Mouse (Mus musculus) macrophage (primary cell): ENCODE measurements around the gene Rem1. TPM values are rescaled to one million over a fixed set of nuclear protein-coding genes. Genes with fewer than 3 reads are reported as not detected.

Experiments
- H3K27ac ChIP-seq: fragments of 350-480 bp; formaldehyde crosslinking; 2 replicates; pipeline ENCODE4 v1.9.0; 2021
- H3K36me3 ChIP-seq: fragments of 350-480 bp; formaldehyde crosslinking; 2 replicates; pipeline ENCODE4 v1.9.0; 2021; ENCODE audit errors: inconsistent target
- H3K4me3 ChIP-seq: fragments of 350-480 bp; formaldehyde crosslinking; 2 replicates; pipeline ENCODE4 v1.9.0; 2021; ENCODE audit errors: inconsistent target
- H3K79me2 ChIP-seq: fragments of 350-480 bp; formaldehyde crosslinking; 2 replicates; pipeline ENCODE4 v1.9.0; 2021; ENCODE audit errors: inconsistent target
- WGBS: methylation state at CpG from one replicate; pipeline ENCODE4 v1.1.7; 2026; ENCODE audit warnings: inconsistent platforms; ENCODE audit not compliant: missing documents; 5-methylcytosine and 5-hydroxymethylcytosine counted together
- polyA plus RNA-seq: library from polyadenylated mRNA; stranded (reverse); fragments of 250-400 nt; gene quantifications from 3 replicates; pipeline ENCODE4 v1.2.4, GENCODE M21; 2018; ENCODE audit warnings: inconsistent platforms

The Rem1 gene
- polyA plus RNA-seq, 1 experiment from 2014 or later = not detected

- Histone ChIP-seq H3K36me3 (peaks cover 22% of the 10 kb centered on the region; the same call in 1 of the 2 replicates), H3K4me3 (no peak overlapping the region), H3K27ac (no peak overlapping the region), H3K79me2 (peaks cover 98% of the 10 kb centered on the region)
- WGBS = 77% methylated on average over 13 of the region's 13 CpGs
These were observed 48.6 kb downstream of the Rem1 start for GRCm38 (mm10) chr2:152675252-152675791.

- Histone ChIP-seq H3K36me3 (peaks cover 40% of the 10 kb centered on the region; the same call in 1 of the 2 replicates), H3K79me2 (peaks cover 71% of the 10 kb centered on the region), H3K4me3 (no peak overlapping the region), H3K27ac (no peak overlapping the region)
- 58% methylated on average over 3 of the region's 3 CpGs for WGBS
These were observed 51.6 kb downstream of the Rem1 start for GRCm38 (mm10) chr2:152678302-152678701.

- Histone ChIP-seq H3K79me2 (peaks cover 65% of the 10 kb centered on the region), H3K27ac (no peak overlapping the region), H3K36me3 (peaks cover 40% of the 10 kb centered on the region; the same call in 1 of the 2 replicates), H3K4me3 (no peak overlapping the region)
- 95% methylated on average over 5 of the region's 5 CpGs for WGBS
These were observed 52.2 kb downstream of the Rem1 start for GRCm38 (mm10) chr2:152678925-152679324.

- Histone ChIP-seq H3K79me2 (peaks cover 56% of the 10 kb centered on the region), H3K27ac (no peak overlapping the region), H3K4me3 (no peak overlapping the region), H3K36me3 (peaks cover 40% of the 10 kb centered on the region; the same call in 1 of the 2 replicates)
- WGBS = 84% methylated on average over 8 of the region's 8 CpGs
These were observed 53.1 kb downstream of the Rem1 start for GRCm38 (mm10) chr2:152679701-152680355.

GRCm38 (mm10) chr2:152683086-152683485 lies 56.3 kb downstream of the Rem1 start:
- Histone ChIP-seq H3K27ac (peak overlapping the region; percentile 4; the same call in 1 of the 2 replicates), H3K4me3 (no peak overlapping the region), H3K79me2 (peaks cover 23% of the 10 kb centered on the region; the same call in 1 of the 2 replicates), H3K36me3 (peaks cover 65% of the 10 kb centered on the region)
- 77% methylated on average over 5 of the region's 5 CpGs for whole genome bisulfite sequencing

Other genes with a start within 250 kb of the Rem1 start
- 0.11 to 0.15 TPM in 2 of 3 replicates, not detected in the other for gene Sox12, start 228.9 kb upstream of the Rem1 start, polyA plus RNA-seq
- 0.60 to 1.1 TPM (median 0.98 TPM) in 3 replicates for gene Zcchc3, start 211.9 kb upstream of the Rem1 start, polyA plus RNA-seq
- not detected in 3 replicates for gene 6820408C15Rik, start 211.4 kb upstream of the Rem1 start, polyA plus RNA-seq
- gene Defb23, start 162.3 kb upstream of the Rem1 start, polyA plus RNA-seq = not detected in 3 replicates
- gene Defb20, start 149.9 kb upstream of the Rem1 start, polyA plus RNA-seq = not detected in 3 replicates
- gene Defb22, start 136.8 kb upstream of the Rem1 start, polyA plus RNA-seq = not detected in 3 replicates
- not detected in 3 replicates for gene Defb26, start 115.3 kb upstream of the Rem1 start, polyA plus RNA-seq
- not detected in 3 replicates for gene Defb28, start 108.7 kb upstream of the Rem1 start, polyA plus RNA-seq
- gene Defb29, start 86.9 kb upstream of the Rem1 start, polyA plus RNA-seq = not detected in 3 replicates
- gene Gm17416, start 57.6 kb upstream of the Rem1 start, polyA plus RNA-seq = not detected in 3 replicates
- gene Defb21, start 54.2 kb upstream of the Rem1 start, polyA plus RNA-seq = not detected in 3 replicates
- gene Defb19, start 46.6 kb upstream of the Rem1 start, polyA plus RNA-seq = not detected in 3 replicates
- not detected in 3 replicates for gene Defb45, start 27.6 kb upstream of the Rem1 start, polyA plus RNA-seq
- not detected in 3 replicates for gene Defb36, start 22.6 kb upstream of the Rem1 start, polyA plus RNA-seq
- not detected in 3 replicates for gene Defb25, start 3.9 kb upstream of the Rem1 start, polyA plus RNA-seq
- 58.4 to 93.5 TPM (median 77.2 TPM) in 3 replicates for gene H13, start 42.5 kb downstream of the Rem1 start, polyA plus RNA-seq
- gene Mcts2, start 60.1 kb downstream of the Rem1 start, polyA plus RNA-seq = 0.46 to 1.1 TPM (median 0.52 TPM) in 3 replicates
- gene Id1, start 109.3 kb downstream of the Rem1 start, polyA plus RNA-seq = 0.27 to 88.3 TPM (median 0.39 TPM) in 3 replicates
- not detected in 3 replicates for gene Cox4i2, start 127.2 kb downstream of the Rem1 start, polyA plus RNA-seq
- 38.6 to 159 TPM (median 48.4 TPM) in 3 replicates for gene Bcl2l1, start 204.8 kb downstream of the Rem1 start, polyA plus RNA-seq
- gene Tpx2, start 221.0 kb downstream of the Rem1 start, polyA plus RNA-seq = 3.4 to 14.0 TPM (median 11.8 TPM) in 3 replicates